Mouse (Mus musculus) G1E (cell line): ENCODE results near the gene Tshb. TPM values are rescaled to one million over a fixed set of nuclear protein-coding genes. Genes with fewer than 3 reads are reported as not detected.

ENCODE experiments used
- ATAC-seq: 2 replicates; pipeline ENCODE4 v1.8.0; 2016; ENCODE audit warnings: mild to moderate bottlenecking; ENCODE audit not compliant: insufficient number of reproducible peaks, poor library complexity, low FRiP score, severe bottlenecking; ENCODE audit errors: extremely low read depth
- DNase-seq: peaks from one replicate; pipeline ENCODE4 v3.0.0; 2012; ENCODE audit warnings: low spot score
- H3K27me3 ChIP-seq: 2 replicates; pipeline ENCODE4 v1.6.1; 2012; ENCODE audit warnings: mild to moderate bottlenecking, low read length, inconsistent platforms; ENCODE audit not compliant: insufficient read depth
- H3K36me3 ChIP-seq: replicated peaks from 2 replicates; pipeline ENCODE3; 2012; ENCODE audit warnings: mild to moderate bottlenecking, inconsistent platforms
- H3K4me1 ChIP-seq: 2 replicates; pipeline ENCODE4 v1.6.1; 2012; ENCODE audit warnings: low read depth, low read length, inconsistent platforms, mixed read lengths; ENCODE audit not compliant: insufficient read depth
- H3K4me3 ChIP-seq: 2 replicates; pipeline ENCODE4 v1.5.1; 2012; ENCODE audit warnings: low read depth, mild to moderate bottlenecking, inconsistent platforms, low read length, moderate library complexity, mixed read lengths
- H3K9me3 ChIP-seq: replicated peaks from 2 replicates; pipeline ENCODE4 v1.6.1; 2012; ENCODE audit warnings: inconsistent platforms
- CTCF ChIP-seq: IDR thresholded peaks from 2 replicates; pipeline ENCODE4 v1.5.1; 2012; ENCODE audit warnings: low read depth, low read length, inconsistent platforms, mixed read lengths
- GATA1 ChIP-seq: IDR thresholded peaks from 2 replicates; pipeline ENCODE4 v1.6.1; 2012; ENCODE audit warnings: borderline replicate concordance, low read length, inconsistent platforms, mixed read lengths
- GATA2 ChIP-seq: IDR thresholded peaks from 2 replicates; pipeline ENCODE4 v1.6.1; 2012; ENCODE audit warnings: low read depth, low read length, inconsistent platforms, borderline replicate concordance
- POLR2AphosphoS5 ChIP-seq: IDR thresholded peaks from 2 replicates; pipeline ENCODE4 v1.6.1; 2012; ENCODE audit warnings: low read depth, low read length, inconsistent platforms; ENCODE audit not compliant: insufficient replicate concordance
- TAL1 ChIP-seq: conservative IDR thresholded peaks from 2 replicates; pipeline ENCODE4 v1.6.1; 2012; ENCODE audit warnings: low read depth, low read length, inconsistent platforms, mixed read lengths
- polyA plus RNA-seq: library from polyadenylated mRNA; stranded (reverse); fragments of >175 nt; gene quantifications from 2 replicates; pipeline ENCODE4 v1.2.3, GENCODE M21; 2012
- total RNA-seq, 2 experiments: library from RNA; stranded (forward) in 1 of 2; stranded (reverse) in 1 of 2; fragments of 200-1000 nt in 1 of 2; fragments of >200 nt in 1 of 2; fragmentation: Nextera tagmentation in 1 of 2; gene quantifications; 2 replicates each; pipeline ENCODE4 v1.2.3; 2014 to 2017

Tshb gene
- total and polyA plus RNA-seq, 3 experiments, result 0.11 TPM; not detected in 2

- Histone ChIP-seq H3K4me3 (no peak overlapping the region), H3K4me1 (no peaks in the 10 kb centered on the region), H3K36me3 (no peaks in the 10 kb centered on the region), H3K27me3 (no peaks in the 10 kb centered on the region), H3K9me3 (no peaks in the 10 kb centered on the region)
- DNase-seq, result no peak
- ATAC-seq, result no peak
- no peak for TF ChIP-seq CTCF
- no peak for TF ChIP-seq GATA2
- TF ChIP-seq TAL1, result no peak
- no peak for TF ChIP-seq POLR2AphosphoS5
- TF ChIP-seq GATA1, result no peak
Observed at GRCm38 (mm10) chr3:102742725-102743124, 39.8 kb downstream of the Tshb start.

GRCm38 (mm10) chr3:102738926-102739325, 43.6 kb downstream of the Tshb start:
- H3K27me3 ChIP-seq, result no peaks in the 10 kb centered on the region
- no peaks in the 10 kb centered on the region for H3K9me3 ChIP-seq
- H3K4me3 ChIP-seq, result no peak overlapping the region
- no peaks in the 10 kb centered on the region for H3K36me3 ChIP-seq
- H3K4me1 ChIP-seq, result no peaks in the 10 kb centered on the region
- ATAC-seq (no peak), DNase-seq (no peak)
- TF ChIP-seq CTCF (no peak), GATA1 (no peak), POLR2AphosphoS5 (no peak), TAL1 (no peak), GATA2 (no peak)

GRCm38 (mm10) chr3:102738161-102738901, 44.2 kb downstream of the Tshb start:
- no peak for TF ChIP-seq GATA2
- TF ChIP-seq TAL1, result no peak
- no peak for TF ChIP-seq POLR2AphosphoS5
- TF ChIP-seq GATA1, result no peak
- TF ChIP-seq CTCF, result no peak
- Histone ChIP-seq H3K4me3 (no peak overlapping the region), H3K9me3 (no peaks in the 10 kb centered on the region), H3K36me3 (no peaks in the 10 kb centered on the region), H3K27me3 (no peaks in the 10 kb centered on the region), H3K4me1 (no peaks in the 10 kb centered on the region)
- ATAC-seq, result no peak
- DNase-seq, result no peak

DNA sequence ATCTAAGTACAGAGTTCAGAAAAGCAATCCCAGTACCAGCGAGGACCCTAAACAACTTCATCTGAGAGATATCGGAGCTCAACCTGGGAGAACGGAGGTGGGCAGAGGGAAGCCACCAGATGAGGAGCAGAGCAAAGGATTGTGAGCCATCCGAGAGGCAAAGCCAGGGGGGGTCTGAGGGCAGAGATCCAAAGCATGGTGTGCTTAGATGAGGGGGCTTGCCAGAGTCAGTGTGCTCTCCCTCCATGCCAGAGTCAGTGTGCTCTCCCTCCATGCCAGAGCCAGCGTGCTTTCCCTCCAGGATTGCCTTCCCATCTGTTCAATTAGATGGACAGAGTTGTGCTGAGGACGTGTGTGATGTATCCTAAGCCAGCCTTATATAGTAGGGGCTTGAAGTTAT, 45.4 kb downstream of the Tshb start:
- no peaks in the 10 kb centered on the region for H3K36me3 ChIP-seq
- ATAC-seq, result no peak
- no peak for DNase-seq
- no peaks in the 10 kb centered on the region for H3K27me3 ChIP-seq
- no peaks in the 10 kb centered on the region for H3K9me3 ChIP-seq
- H3K4me3 ChIP-seq, result no peak overlapping the region
- no peaks in the 10 kb centered on the region for H3K4me1 ChIP-seq
- TF ChIP-seq GATA2 (no peak), GATA1 (no peak), CTCF (no peak), POLR2AphosphoS5 (no peak), TAL1 (no peak)

DNA sequence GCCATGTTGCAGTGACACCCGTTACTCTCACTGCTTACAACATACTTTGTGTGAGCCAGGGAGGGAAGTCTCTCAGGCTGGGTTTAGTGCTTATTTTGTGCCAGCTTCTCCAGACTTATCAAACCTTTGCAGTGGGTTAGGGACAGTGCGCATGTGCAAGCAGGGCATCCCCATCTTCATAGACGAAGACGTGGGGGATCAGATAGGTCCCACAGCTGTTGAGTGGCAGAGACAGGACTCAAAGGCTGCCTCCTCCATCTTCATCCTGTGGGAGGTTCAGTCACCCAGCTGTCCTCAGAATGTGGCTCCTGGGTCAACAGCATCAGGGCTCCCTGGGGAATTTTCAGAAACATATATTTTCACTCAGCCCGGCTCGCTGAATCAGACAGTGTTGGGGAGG, 46.1 kb downstream of the Tshb start:
- Histone ChIP-seq H3K4me3 (no peak overlapping the region), H3K4me1 (no peaks in the 10 kb centered on the region), H3K27me3 (no peaks in the 10 kb centered on the region)

GRCm38 (mm10) chr3:102735638-102736037, 46.9 kb downstream of the Tshb start:
- Histone ChIP-seq H3K9me3 (no peaks in the 10 kb centered on the region), H3K27me3 (no peaks in the 10 kb centered on the region), H3K4me3 (no peak overlapping the region), H3K36me3 (no peaks in the 10 kb centered on the region), H3K4me1 (no peaks in the 10 kb centered on the region)
- DNase-seq (no peak), ATAC-seq (no peak)
- TF ChIP-seq CTCF, result no peak
- TF ChIP-seq GATA2, result no peak
- TF ChIP-seq GATA1, result no peak

More for the DNA sequence above, 46.1 kb downstream of the Tshb start:
- no peaks in the 10 kb centered on the region for H3K36me3 ChIP-seq
- H3K9me3 ChIP-seq, result no peaks in the 10 kb centered on the region
- TF ChIP-seq CTCF (no peak), POLR2AphosphoS5 (no peak), TAL1 (no peak), GATA1 (no peak), GATA2 (no peak)
- DNase-seq (no peak), ATAC-seq (no peak)

DNA sequence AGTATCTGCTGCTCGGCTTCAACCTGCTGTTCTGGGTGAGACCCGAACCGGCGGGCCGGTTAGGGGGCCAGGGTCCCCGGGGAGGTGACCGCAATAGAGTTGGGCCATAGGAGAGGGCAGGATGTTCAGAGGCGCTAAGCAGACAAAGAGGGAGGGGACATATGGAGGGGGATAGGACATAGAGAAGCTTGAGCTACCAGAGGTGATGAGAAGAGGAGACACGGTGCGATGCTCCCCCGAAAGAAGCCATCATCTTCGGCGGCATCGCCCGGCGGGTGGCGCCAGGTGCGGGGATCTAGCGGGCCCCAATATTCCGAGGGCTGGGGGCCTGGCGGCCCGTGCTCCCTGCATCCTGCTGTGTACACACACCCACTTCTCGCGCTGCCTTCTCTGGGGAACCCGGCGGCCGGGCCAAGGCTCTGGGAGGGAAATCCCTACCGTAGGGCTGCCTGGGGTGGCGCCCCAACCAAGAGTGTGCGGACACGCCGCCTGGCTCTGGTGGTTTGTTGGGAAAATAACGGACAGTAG, 47.4 kb downstream of the Tshb start:
- no peak for TF ChIP-seq POLR2AphosphoS5
- TF ChIP-seq CTCF, result no peak
- no peak for TF ChIP-seq TAL1
- no peak for TF ChIP-seq GATA2
- TF ChIP-seq GATA1, result no peak
- Histone ChIP-seq H3K4me3 (no peak overlapping the region), H3K27me3 (no peaks in the 10 kb centered on the region), H3K9me3 (no peaks in the 10 kb centered on the region), H3K4me1 (no peaks in the 10 kb centered on the region), H3K36me3 (no peaks in the 10 kb centered on the region)
- no peak for DNase-seq
- no peak for ATAC-seq
